Mouse (Mus musculus) cerebral cortex, adult 2 months (tissue): ENCODE measurements around the gene Tmem186.

Experiments used
- WGBS: fragments of 180-500 bp; shearing (Covaris S2); methylation state at CpG from one replicate; pipeline ENCODE4 v1.1.7; 2018; 5-methylcytosine and 5-hydroxymethylcytosine counted together

The Tmem186 gene

GRCm38 (mm10) chr16:8637217-8638051 is at the start of gene Tmem186, which contains the start of gene Pmm2:
TSS of gene Tmem186 (minus strand) at chr16:8637712.
TSS of gene Pmm2 (plus strand) at chr16:8637674.
- under 1% methylated on average over 59 of the region's 59 CpGs for WGBS

GRCm38 (mm10) chr16:8686871-8687535 is 49.5 kb upstream of the Tmem186 start:
- WGBS: 66% methylated on average over 11 of the region's 11 CpGs

- WGBS: 42% methylated on average over 7 of the region's 7 CpGs
Measured at GRCm38 (mm10) chr16:8686121-8686870, 48.8 kb upstream of the Tmem186 start.

GRCm38 (mm10) chr16:8685087-8685486 is 47.6 kb upstream of the Tmem186 start:
- 37% methylated on average over 4 of the region's 4 CpGs for WGBS

- WGBS: 74% methylated on average over 5 of the region's 5 CpGs
Measured at GRCm38 (mm10) chr16:8680470-8680869, 43.0 kb upstream of the Tmem186 start, which contains the start of gene Gm5767. TSS of gene Gm5767 (plus strand) at chr16:8680770.

- 73% methylated on average over 3 of the region's 3 CpGs for WGBS
Measured at GRCm38 (mm10) chr16:8679780-8680179, 42.3 kb upstream of the Tmem186 start.

- 75% methylated on average over 4 of the region's 4 CpGs for WGBS
Measured at GRCm38 (mm10) chr16:8678676-8679075, 41.2 kb upstream of the Tmem186 start.

GRCm38 (mm10) chr16:8678035-8678434 is 40.5 kb upstream of the Tmem186 start:
- WGBS: 47% methylated on average over 5 of the region's 5 CpGs

- 56% methylated on average over 4 of the region's 4 CpGs for WGBS
Measured at GRCm38 (mm10) chr16:8676800-8677199, 39.3 kb upstream of the Tmem186 start.

GRCm38 (mm10) chr16:8676228-8676627 is 38.7 kb upstream of the Tmem186 start:
- 79% methylated on average over 2 of the region's 2 CpGs for WGBS

GRCm38 (mm10) chr16:8675559-8675958 is 38.0 kb upstream of the Tmem186 start:
- 80% methylated on average over 8 of the region's 8 CpGs for WGBS

- WGBS: 11% methylated on average over 8 of the region's 8 CpGs
Measured at GRCm38 (mm10) chr16:8674165-8674564, 36.7 kb upstream of the Tmem186 start.

GRCm38 (mm10) chr16:8673343-8673742 is 35.8 kb upstream of the Tmem186 start:
- 56% methylated on average over 6 of the region's 6 CpGs for WGBS

GRCm38 (mm10) chr16:8672350-8672687 is 34.8 kb upstream of the Tmem186 start:
- WGBS: 1% methylated on average over 18 of the region's 18 CpGs

- 1% methylated on average over 66 of the region's 67 CpGs for WGBS
Measured at GRCm38 (mm10) chr16:8671551-8672349, 34.2 kb upstream of the Tmem186 start, which contains the start of gene Carhsp1. TSS of gene Carhsp1 (minus strand) at chr16:8672155.

- 27% methylated on average over 15 of the region's 15 CpGs for WGBS
Measured at GRCm38 (mm10) chr16:8670041-8671035, 32.8 kb upstream of the Tmem186 start.

- 66% methylated on average over 5 of the region's 5 CpGs for WGBS
Measured at GRCm38 (mm10) chr16:8669432-8669831, 31.9 kb upstream of the Tmem186 start.

GRCm38 (mm10) chr16:8668386-8668785 is 30.9 kb upstream of the Tmem186 start:
- 72% methylated on average over 2 of the region's 2 CpGs for WGBS

- WGBS: 80% methylated on average over 4 of the region's 4 CpGs
Measured at GRCm38 (mm10) chr16:8667814-8668213, 30.3 kb upstream of the Tmem186 start.

- WGBS: 73% methylated on average over 7 of the region's 7 CpGs
Measured at GRCm38 (mm10) chr16:8667261-8667660, 29.7 kb upstream of the Tmem186 start.
